Mouse (Mus musculus): ENCODE data around the gene Sh3rf3. TPM values are rescaled to one million over a fixed set of nuclear protein-coding genes. Genes with fewer than 3 reads are reported as not detected.

Sh3rf3 gene
- total RNA-seq, 2 experiments from 2014 or later: 44.0 to 56.3 TPM

GRCm38 (mm10) chr10:58968236-58968635 is 155.1 kb downstream of the Sh3rf3 start:
- intact Hi-C loops (cut with DNase I): no loop called here
- DNase-seq (ENCODE audit: low spot score in 2 of 2): no peak

- DNase-seq (ENCODE audit: low spot score in 2 of 2): no peak
- intact Hi-C loops (cut with DNase I): no loop called here
These were observed 156.2 kb downstream of the Sh3rf3 start for GRCm38 (mm10) chr10:58969351-58969750.

- no peak for DNase-seq (ENCODE audit: low spot score in 2 of 2)
- intact Hi-C loops (cut with DNase I): no loop called here
These were observed 159.0 kb downstream of the Sh3rf3 start for GRCm38 (mm10) chr10:58972115-58972514.

GRCm38 (mm10) chr10:58974138-58974537 is 161.0 kb downstream of the Sh3rf3 start:
- no peak for DNase-seq (ENCODE audit: low spot score in 2 of 2)
- intact Hi-C loops (cut with DNase I): no loop called here

- no peak for DNase-seq (ENCODE audit: low spot score in 2 of 2)
- intact Hi-C loops (cut with DNase I): no loop called here
These were observed 166.3 kb downstream of the Sh3rf3 start for GRCm38 (mm10) chr10:58979320-58979959.

GRCm38 (mm10) chr10:58981674-58982329 is 168.6 kb downstream of the Sh3rf3 start:
- intact Hi-C loops (cut with DNase I): no loop called here
- no peak for DNase-seq (ENCODE audit: low spot score in 2 of 2)

- intact Hi-C loops (cut with DNase I): no loop called here
- no peak for DNase-seq (ENCODE audit: low spot score in 2 of 2)
These were observed 169.5 kb downstream of the Sh3rf3 start for GRCm38 (mm10) chr10:58982546-58983154.

- DNase-seq (ENCODE audit: low spot score in 2 of 2): no peak
- intact Hi-C loops (cut with DNase I): no loop called here
These were observed 178.5 kb downstream of the Sh3rf3 start for GRCm38 (mm10) chr10:58991611-58992010.

- intact Hi-C loops (cut with DNase I): no loop called here
These were observed 181.6 kb downstream of the Sh3rf3 start for GRCm38 (mm10) chr10:58994726-58995125.

GRCm38 (mm10) chr10:58995132-58995531 is 182.0 kb downstream of the Sh3rf3 start:
- intact Hi-C loops (cut with DNase I): no loop called here
- DNase-seq (ENCODE audit: low spot score in 2 of 2): no peak

More at GRCm38 (mm10) chr10:58994726-58995125, 181.6 kb downstream of the Sh3rf3 start:
- DNase-seq (ENCODE audit: low spot score in 2 of 2): no peak

GRCm38 (mm10) chr10:59002361-59002760 is 189.2 kb downstream of the Sh3rf3 start:
- DNase-seq (ENCODE audit: low spot score in 2 of 2): no peak
- intact Hi-C loops (cut with DNase I): no loop called here

- intact Hi-C loops (cut with DNase I): loop anchor here (10.0 kb wide), 1 partner anchor 197 kb away; the partner anchor contains the start of gene Sh3rf3
- no peak for DNase-seq (ENCODE audit: low spot score in 2 of 2)
These were observed 198.3 kb downstream of the Sh3rf3 start for GRCm38 (mm10) chr10:59011415-59011814.

- intact Hi-C loops (cut with DNase I): loop anchor here (10.0 kb wide), 1 partner anchor 199 kb away; the partner anchor contains the start of gene Sh3rf3
- DNase-seq (ENCODE audit: low spot score in 2 of 2): no peak
These were observed 200.5 kb downstream of the Sh3rf3 start for GRCm38 (mm10) chr10:59013618-59014017.

- DNase-seq (ENCODE audit: low spot score in 2 of 2): no peak
- intact Hi-C loops (cut with DNase I): loop anchor here (10.0 kb wide), 1 partner anchor 205 kb away; the partner anchor contains the start of gene Sh3rf3
These were observed 206.3 kb downstream of the Sh3rf3 start for GRCm38 (mm10) chr10:59019302-59019973.

- DNase-seq (ENCODE audit: low spot score in 2 of 2): no peak
- intact Hi-C loops (cut with DNase I): no loop called here
These were observed 237.3 kb downstream of the Sh3rf3 start for GRCm38 (mm10) chr10:59050434-59050833.

GRCm38 (mm10) chr10:59056294-59056693 is 243.1 kb downstream of the Sh3rf3 start:
- intact Hi-C loops (cut with DNase I): no loop called here
- no peak for DNase-seq (ENCODE audit: low spot score in 2 of 2)

GRCm38 (mm10) chr10:59066804-59067203 is 253.6 kb downstream of the Sh3rf3 start:
- intact Hi-C loops (cut with DNase I): no loop called here

GRCm38 (mm10) chr10:59072827-59073226 is 259.7 kb downstream of the Sh3rf3 start:
- intact Hi-C loops (cut with DNase I): loop anchor here (10.0 kb wide), 2 partner anchors 138 to 258 kb away; partner anchors contain the start of gene Sh3rf3
- DNase-seq (ENCODE audit: low spot score in 2 of 2): no peak

More at GRCm38 (mm10) chr10:59066804-59067203, 253.6 kb downstream of the Sh3rf3 start:
- DNase-seq (ENCODE audit: low spot score in 2 of 2): no peak

GRCm38 (mm10) chr10:59076681-59077080 is 263.5 kb downstream of the Sh3rf3 start:
- intact Hi-C loops (cut with DNase I): loop anchor here (10.0 kb wide), 2 partner anchors 142 to 262 kb away; partner anchors contain the start of gene Sh3rf3
- DNase-seq (ENCODE audit: low spot score in 2 of 2): no peak

GRCm38 (mm10) chr10:59077909-59078308 is 264.8 kb downstream of the Sh3rf3 start:
- intact Hi-C loops (cut with DNase I): loop anchor here (10.0 kb wide), 2 partner anchors 143 to 263 kb away; partner anchors contain the start of gene Sh3rf3
- DNase-seq (ENCODE audit: low spot score in 2 of 2): peak; percentile 36 to 54
